Mouse (Mus musculus): ENCODE results near the gene Gm5269. TPM values are rescaled to one million over a fixed set of nuclear protein-coding genes. Genes with fewer than 3 reads are reported as not detected.

Gene Gm5269
- total RNA-seq, 2 experiments from 2014 or later = not detected

DNA sequence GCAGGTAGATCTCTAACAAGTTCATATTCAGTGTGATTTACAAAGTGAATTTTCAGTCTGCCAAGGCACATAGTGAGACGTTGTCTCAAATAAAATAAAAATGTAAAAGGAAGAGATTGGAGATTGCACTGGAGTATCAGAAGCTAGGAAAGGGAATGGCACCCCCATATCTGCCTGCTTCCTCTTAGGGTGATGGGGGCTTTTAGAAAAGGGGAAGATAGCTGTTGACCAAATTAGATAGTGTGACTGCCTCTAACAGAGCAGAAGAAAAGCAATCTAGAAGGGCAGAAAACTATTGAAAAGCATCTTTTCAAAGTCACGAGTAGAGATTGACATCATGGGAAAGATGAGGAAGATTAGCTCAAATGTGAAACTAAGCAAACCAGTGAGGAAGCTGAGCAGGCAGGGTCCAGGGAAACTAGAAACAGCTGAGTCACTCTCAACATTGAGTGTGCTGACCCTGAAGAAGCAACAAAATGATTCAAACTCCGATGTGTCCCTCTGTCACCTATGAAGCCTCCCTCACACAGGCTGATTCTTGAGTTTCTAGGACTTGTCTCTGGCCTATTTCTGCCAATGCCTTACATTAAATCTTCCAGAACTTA lies 8.7 kb downstream of the Gm5269 start:
- no peak for DNase-seq (ENCODE audit: low spot score in 2 of 2)

DNA sequence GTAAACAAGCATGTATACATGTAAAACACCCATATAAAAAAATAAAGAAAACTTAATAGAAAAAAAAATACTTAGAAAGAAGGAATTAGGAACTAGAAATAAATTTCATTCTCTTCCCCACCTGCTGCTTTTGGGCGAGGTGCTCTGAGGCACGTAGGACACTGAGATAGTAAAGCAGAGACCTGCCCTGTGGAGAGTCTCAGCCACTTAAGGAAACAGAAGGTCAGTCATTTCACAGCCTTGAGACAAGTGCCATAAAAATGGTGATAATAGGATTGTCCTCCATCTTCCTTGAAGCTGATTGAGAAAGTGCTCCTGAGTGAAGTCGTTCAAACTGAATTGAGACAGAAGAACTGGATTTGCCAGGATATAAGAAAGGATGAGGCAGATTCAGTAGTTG lies 12.6 kb downstream of the Gm5269 start:
- DNase-seq (ENCODE audit: low spot score in 2 of 2) = no peak

DNA sequence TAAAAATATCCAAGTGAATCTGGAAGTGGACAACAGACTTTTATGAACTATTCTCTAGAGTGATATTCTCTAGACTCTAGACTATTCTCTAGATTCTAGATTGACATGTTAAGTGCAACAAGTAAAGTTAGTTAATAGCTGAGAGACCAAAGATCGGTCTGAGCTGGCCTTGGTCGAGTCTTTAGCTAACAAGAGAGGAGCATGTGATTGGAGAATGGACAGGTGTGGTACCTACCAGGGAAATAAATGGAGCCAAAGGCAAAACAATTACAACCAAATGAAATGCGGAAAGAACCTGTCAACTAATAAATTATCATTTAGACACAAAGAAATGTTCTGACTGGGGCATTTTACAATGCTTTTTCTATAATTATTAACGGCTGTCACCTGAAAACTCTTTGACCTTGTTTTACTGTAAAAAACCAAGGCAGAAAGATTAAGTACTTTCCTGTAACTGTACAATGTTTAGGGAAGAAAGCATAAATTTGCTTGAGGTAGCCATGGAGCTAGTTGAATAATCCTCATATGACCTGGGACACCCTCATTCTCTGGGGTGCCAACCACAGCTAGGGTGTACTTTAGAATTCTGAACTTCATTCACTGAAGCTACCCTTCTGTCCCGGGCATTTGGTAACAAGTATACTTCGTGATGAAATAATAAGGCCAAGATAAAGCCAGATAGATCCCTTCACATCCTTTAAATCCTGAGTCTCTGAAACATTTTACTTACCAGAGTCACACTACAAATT lies 13.4 kb downstream of the Gm5269 start:
- no peak for DNase-seq (ENCODE audit: low spot score in 2 of 2)

DNA sequence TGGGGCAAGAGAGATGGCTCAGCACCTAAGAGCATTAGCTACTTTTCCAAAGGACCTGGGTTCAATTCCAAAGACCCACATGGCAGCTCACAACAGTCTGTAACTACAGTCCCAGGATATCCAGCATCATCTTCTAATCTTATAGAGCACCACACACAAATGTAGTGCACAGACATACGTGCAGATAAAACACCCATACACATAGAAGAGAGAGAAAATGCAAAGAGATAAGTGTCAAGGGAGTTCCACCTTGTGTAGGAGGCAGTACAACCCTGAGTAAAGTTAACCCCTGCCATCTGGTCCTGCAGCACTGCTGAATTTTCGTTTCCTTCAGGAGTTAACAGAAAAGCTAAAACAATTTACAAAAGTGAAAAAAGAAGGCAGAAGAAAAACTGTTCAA lies 14.4 kb downstream of the Gm5269 start:
- DNase-seq (ENCODE audit: low spot score in 2 of 2) = no peak

DNA sequence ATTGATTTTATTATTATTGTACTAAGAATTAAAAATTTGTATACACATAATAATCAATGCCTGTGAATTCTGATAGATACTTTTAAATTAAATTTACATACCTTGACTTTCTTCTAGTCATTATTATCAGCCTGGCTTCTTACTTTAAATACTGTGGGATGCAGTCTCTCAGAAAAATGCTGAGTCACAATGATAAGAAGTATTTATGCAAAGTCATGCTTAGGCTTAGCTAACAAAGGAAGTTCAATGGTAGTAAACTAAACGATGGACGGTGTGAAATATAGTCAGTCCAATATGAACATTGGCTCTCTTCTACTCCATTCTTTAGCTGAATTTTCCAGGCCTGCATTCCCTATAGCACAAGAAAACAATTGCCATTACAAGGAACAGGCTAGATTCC lies 16.8 kb downstream of the Gm5269 start:
- DNase-seq (ENCODE audit: low spot score in 2 of 2) = no peak

DNA sequence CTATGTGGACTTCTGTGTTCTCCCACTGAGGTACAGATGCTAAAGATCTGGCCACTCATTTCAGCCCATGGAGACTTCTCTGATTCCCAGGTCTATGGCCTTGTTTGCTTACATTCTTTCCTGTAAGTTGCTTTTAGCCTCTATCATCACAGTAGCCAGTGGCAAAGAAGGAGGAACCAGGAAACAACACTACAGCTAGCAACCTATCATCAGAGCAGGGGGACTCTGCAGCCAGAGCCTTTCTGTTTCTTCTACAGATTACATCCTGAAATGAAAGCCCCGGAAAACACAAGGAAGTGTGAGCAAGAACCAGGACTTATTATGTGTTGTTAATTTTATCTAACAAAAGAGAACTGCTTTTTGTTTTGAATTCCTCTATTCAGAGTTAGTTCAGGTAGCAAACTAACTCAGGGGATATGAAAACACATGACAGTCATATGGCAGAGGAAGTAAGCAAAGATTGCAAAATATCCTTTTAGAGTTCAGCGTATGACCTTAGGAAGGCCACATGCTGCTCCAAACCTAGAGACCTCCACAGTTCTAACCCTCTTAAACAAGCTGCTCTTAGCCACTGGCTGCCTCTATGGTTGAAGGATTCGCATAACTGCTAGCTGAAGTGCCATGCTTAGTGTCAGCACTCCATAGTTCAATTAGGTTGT lies 21.5 kb downstream of the Gm5269 start:
- DNase-seq (ENCODE audit: low spot score in 2 of 2) = no peak

DNA sequence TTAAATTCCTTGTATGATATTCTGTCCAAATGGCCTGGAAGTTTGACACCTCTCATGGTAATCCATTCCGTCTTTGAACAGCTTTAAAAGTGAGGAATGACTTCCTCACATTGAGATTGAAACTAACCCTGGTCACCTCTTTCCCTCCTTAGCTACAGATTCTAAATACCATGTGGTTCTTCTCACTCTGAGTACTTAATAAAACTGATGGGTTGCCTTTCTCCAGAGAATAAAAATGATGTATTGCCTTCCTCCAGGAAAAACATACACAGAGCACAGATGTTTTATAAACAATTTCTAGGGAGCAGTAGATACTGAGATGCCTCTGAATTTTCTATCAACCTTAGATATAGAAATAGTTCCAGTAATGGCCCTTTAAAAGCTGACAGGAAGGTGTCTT lies 22.0 kb downstream of the Gm5269 start:
- no peak for DNase-seq (ENCODE audit: low spot score in 2 of 2)

DNA sequence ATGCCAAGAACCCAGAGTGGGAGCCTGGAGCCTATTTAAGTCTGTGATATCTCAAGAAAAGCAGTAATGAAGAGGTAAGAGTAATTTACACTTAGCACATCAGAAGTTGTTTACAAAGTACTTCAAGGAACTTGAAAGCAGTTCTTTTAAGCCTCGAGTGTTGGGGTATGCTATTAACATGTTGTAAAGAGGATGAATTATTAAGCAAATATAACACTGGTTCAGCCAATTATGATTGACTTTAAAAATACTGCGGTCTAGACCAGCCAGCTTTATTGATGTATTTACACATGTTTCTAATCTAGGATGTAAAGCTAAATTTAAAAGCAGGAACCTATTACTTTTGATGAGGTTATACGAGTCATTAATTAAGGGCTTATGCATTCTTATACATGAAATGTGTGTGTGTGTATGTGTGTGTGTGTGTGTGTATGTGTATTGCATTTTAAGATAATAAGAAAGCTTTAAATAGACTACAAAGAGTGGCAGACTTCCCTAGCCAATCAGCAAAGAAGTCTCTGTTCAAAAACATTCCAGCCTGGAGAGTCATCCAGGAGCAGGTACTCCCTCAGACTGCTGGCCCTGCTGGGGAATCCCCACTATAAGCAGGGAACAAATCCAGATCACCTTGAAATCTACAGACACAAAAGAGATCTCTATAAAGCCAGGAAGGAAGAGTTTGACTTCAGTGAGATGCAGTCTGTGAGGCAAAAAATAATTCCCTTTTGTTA lies 23.6 kb downstream of the Gm5269 start:
- no peak for DNase-seq (ENCODE audit: low spot score in 2 of 2)

DNA sequence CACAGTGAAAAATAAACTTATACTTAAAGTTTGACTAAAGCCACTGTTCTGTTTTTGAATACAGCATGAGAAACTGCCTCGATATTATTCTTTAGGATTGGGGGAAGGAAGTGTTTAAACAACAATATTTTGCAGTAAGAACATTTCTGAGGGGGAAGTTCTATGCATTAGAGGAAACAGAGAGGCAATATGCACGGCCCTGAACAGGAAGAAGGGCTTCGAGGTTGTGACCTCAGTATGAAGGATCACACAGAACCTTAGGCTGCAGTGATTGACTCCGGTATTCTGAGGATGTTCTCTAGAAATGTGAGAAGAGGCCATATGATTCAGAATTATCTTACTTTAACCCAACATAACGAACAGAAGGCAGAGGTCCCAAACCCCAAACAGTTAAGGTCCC lies 24.3 kb downstream of the Gm5269 start:
- no peak for DNase-seq (ENCODE audit: low spot score in 2 of 2)

DNA sequence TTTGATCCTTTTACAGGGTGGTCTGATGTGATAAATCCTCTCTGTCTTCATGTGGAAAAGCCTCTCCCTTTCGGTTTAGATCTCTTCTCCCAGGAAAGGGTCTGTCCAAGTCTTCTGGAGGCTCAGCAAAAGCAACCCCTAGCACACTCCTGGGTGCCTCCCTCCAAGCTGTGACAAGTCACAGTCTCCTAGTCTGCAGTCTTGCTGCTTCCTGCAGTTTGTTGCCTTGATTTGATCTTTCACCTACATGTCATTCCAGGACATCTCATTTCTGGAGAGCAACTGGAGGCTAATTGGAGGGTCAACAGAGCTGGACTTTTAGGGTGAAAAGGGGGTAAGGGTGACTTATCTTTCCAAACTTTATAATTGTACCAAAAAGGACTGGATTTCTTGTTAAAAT lies 24.8 kb downstream of the Gm5269 start:
- DNase-seq (ENCODE audit: low spot score in 2 of 2) = no peak

DNA sequence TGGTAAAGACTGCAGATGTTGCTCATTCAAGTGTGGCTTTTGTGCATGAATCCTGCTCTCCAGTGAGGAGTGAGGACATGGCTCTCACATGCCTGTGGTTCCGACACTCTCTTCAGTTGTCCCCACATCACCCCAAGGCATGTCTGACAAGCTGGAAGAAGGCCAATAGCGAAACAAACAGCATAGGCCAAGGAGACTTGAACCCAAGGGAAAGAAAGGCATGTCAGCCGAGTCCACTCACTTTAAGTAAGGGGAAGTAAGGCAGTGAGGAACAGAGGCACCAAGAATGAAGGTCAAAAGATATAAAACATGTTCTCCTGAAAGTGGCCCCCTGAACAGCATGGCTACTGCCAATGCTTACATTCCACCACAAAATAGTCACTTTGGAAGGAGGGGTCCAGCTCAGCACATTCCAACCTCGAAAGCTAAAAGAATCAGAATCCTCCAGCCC lies 25.5 kb downstream of the Gm5269 start:
- no peak for DNase-seq (ENCODE audit: low spot score in 2 of 2)

DNA sequence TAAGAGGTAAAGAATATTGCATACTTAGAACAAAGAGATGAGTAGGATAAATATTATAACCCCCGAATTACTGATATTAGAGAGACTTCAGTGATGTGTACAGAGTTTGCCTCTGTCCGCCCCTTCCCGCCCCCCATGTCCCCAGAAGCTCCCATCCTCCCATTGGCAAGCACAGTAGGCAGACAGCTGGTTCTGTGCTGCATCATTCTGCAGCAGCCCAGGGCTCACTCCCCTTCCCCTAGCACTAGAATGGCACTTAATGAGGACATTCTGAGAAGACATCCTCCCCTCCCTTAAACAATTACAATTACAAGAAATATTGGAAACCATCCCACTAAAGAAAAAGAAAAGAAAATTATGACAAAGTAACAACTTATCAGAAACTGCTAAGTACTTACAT lies 26.4 kb downstream of the Gm5269 start:
- DNase-seq (ENCODE audit: low spot score in 2 of 2) = no peak

DNA sequence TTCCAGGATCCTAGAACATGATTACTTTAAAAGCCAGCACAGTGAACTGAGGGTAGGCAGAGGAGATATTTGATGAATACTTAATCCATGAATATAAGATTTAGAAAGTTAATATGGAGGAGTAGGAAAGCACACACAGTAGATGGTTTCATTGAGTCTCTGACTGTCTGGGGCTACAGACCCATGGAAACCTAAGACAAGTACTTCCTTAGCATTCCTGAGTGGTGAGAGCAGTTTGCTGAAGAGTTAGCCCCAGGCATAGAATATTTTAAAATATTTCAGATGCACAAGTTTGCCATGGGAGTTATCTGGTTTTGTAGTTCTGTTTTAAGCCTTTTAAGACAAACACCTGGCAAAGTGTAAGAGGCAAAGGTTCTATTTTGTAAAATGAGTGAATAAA lies 28.9 kb downstream of the Gm5269 start:
- DNase-seq (ENCODE audit: low spot score in 2 of 2) = no peak

DNA sequence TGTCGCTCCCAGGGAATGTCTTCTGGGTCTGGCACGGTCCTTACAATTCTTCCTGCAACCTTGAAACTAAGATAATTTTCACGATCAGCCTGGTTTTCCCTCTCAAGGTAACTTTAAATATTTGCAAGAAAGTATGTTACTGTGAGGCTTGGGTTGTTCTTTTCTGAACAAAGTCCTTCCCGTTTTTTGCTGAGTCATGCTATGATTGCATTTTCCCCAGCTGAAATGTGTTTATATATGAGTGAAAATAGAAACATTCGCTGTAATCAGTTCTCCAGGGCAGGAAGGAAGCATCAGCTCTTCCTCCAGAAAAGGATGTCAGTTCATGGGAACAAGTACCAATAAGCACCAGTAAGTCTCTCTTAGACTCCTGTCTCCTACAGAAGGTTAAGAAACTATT lies 29.7 kb downstream of the Gm5269 start:
- DNase-seq (ENCODE audit: low spot score in 2 of 2) = no peak

DNA sequence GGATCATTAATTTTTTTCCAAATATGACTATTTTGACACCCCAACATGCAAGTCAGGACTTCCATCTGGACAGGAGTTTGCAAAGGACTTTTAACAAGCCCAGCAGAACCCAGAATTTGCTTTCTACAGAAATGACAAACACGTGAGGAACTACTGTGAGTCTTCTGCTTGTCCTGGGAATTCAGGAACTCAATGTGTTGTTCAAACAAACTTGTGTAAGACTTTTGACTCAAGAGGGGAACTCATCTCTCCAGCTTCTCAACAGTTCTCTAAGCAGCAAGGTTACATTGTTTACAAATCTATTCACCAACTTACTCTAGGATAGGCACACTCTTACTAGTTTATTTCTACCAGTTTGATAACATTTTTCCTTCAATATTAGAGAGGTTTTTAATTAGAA lies 32.0 kb downstream of the Gm5269 start:
- DNase-seq (ENCODE audit: low spot score in 2 of 2) = no peak

DNA sequence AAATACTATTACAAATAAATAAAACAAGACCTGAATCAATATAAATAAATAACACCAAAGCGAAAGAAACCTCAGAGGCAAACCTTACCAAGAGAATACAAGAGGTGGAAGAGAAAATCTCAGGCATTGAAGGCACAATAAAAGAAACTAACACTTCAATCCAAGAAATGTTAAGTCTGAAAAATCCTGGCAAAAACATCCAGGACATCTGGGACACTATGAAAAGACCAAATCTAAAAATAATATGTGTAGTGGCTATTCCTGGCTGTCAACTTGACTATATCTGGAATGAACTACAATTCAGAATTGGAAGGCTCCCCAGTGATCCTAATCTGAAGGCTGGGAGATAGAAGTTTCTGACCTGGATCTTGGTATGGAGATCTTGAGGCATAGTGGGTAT lies 44.6 kb downstream of the Gm5269 start:
- no peak for DNase-seq (ENCODE audit: low spot score in 2 of 2)

Other genes with a start within 250 kb of the Gm5269 start
- gene Wdr75, start 95.1 kb downstream of the Gm5269 start, total RNA-seq (2021) = 10 to 100 TPM; 42.7 to 48.1 TPM
- 10 to 100 TPM; 19.4 to 25.9 TPM for gene Slc40a1, start 36.2 kb upstream of the Gm5269 start, total RNA-seq (2021)
- 1 to 10 TPM; 2.2 to 2.4 TPM for gene Dnah7b, start 176.0 kb upstream of the Gm5269 start, total RNA-seq (2021)